Mouse (Mus musculus) left cerebral cortex, postnatal 14 days (tissue): Measurements from ENCODE around the gene Cyp2d22. TPM values are rescaled to one million over a fixed set of nuclear protein-coding genes. Genes with fewer than 3 reads are reported as not detected.
"Not testable (repeated sequence)": the region's sequence is repeated elsewhere in the genome, so short reads cannot be mapped to it uniquely, and the experiment has no call there.

Experiments used
- DNase-seq, 2 experiments: peaks; one replicate each; pipeline ENCODE4 v3.0.0; 2021 to 2022; ENCODE audit warnings: low spot score in 2 of 2, mixed read lengths in 1 of 2
- intact Hi-C: fragments of 180-260 bp; cut with DNase I; formaldehyde crosslinking; loops from one replicate; pipeline ENCODE4 v1.15.1; 2025
- total RNA-seq, 2 experiments: library from RNA; stranded (reverse); gene quantifications; 2 replicates each; pipeline ENCODE4 v1.2.3; 2021

The Cyp2d22 gene
- total RNA-seq, 2 experiments from 2014 or later = 20.9 to 21.9 TPM

DNA sequence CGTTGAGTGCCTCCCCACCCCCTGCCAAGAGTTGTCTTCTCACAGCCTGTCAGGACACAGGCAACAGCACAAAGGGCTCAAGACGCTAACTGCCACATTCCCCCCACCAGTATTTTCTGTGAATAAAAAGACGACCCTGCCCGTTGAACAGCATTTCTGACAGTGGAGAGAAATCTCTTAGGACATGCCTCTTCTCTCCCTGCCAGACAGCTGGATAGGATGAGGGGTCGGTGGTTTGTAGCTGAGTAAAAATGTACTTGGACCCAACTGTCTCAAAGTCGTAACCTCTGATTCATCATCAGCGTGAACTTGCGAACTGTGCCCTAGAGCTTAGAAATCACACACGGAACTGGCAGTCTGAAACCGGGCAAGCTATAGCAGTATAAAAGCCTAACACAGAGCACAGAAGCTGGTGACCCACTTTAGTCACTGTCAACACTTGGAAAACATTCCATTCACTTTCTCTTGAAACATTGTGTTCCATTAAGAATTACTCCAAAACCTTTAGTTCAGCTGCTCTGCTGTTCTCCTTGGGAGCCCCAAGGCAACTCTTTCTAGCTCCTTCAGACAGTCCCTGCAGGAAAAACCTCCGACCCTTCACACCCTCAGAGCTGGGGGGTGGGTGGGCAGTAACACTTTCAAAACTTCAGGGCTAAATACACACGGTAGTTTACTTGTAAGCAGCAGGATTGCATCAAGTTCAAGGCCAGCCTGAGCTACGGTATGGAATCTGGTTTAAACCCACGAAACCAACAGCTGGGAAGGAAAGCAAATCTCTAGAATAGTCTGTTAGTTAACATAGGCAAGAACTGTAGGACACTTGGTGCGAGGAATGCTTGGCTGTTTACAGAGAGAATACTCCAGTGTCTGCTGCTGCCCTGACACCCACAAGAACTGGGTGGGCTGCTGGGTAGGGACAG is 1.5 kb downstream of the Cyp2d22 start:
- DNase-seq = peak in 1 of 2 experiments; percentile 42
- intact Hi-C loops = loop anchor here (5.0 kb wide), 1 partner anchor 39 kb away; no protein-coding TSS in a partner anchor

DNA sequence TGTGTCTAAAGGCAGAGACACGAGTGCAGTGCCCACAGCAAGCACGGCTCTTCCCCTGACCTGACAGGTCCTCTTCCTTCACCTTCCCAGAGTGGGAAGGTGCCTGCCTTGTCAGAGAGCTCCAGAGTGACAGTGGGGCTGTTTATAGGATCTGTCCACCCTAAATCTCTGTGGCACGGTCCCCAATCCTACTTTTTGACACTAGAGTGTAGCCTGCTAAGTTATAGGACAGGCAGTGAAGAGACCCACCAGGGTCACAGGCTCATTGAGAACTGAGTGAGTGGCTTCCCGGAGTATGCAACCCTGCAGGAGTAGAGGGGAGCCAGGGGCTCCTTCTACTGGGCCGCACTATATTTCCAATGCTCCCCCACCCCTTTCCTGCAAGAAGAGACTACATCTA is 2.4 kb downstream of the Cyp2d22 start:
- intact Hi-C loops = loop anchor here (5.0 kb wide), 1 partner anchor 40 kb away; no protein-coding TSS in a partner anchor
- DNase-seq = no peak

DNA sequence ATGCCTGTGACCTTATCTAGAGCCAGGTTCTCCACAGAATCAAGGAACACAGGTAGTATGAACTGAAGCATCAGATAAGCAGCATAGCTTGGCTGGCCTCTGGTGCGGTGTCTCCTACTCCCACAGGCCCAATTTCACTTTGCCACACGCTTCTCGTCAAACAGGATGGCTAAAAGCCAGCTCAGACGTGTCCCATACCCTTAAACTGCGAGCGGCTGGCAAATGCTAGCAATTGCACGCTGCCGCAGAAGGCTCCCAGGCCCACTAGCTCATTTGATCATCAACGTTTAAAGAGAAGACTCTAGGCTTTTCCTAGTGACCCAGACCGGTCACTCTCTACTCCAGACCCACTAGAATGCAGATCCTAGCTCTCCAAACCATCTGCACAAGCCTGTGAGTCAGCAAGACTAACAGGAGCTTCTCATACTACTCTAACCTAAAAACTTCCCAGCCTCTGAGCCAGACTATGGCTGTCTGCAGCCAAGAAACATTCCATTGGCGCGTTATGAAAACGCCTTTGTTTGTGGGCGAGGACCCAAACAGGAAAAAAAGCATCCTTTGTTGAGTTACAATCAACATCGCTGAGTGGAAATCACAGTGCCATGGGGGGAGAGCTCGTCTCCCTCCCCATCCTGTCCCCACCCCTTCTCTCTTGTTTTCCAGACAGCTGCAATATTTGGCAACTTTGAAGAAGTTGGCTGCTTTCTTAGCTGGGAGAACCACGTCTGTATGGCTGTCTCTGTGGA is 3.5 kb downstream of the Cyp2d22 start:
- intact Hi-C loops = loop anchor here (5.0 kb wide), 1 partner anchor 41 kb away; no protein-coding TSS in a partner anchor
- peak; percentile 41 to 80 for DNase-seq

DNA sequence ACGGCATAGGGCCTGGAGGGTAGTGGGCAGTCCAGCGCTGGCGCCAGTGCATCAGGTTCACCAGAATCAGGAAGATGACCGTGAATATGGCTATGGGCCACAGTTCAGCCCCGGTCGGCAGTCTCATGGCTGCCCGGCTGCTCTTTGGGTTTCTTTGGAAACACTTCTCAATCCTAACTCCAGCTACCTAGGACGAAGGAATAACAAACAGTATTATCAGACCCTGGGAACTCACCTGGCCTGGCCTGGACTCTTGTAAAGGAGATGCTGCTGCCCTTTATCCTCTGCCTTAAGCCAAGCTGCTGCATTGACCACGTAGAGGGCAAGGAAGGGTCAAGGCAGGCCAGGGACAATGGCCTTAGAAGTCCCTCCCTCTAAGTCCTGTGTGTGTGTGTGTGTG is 4.2 kb downstream of the Cyp2d22 start:
- DNase-seq = no peak
- intact Hi-C loops = loop anchor here (5.0 kb wide), 1 partner anchor 41 kb away; no protein-coding TSS in a partner anchor

DNA sequence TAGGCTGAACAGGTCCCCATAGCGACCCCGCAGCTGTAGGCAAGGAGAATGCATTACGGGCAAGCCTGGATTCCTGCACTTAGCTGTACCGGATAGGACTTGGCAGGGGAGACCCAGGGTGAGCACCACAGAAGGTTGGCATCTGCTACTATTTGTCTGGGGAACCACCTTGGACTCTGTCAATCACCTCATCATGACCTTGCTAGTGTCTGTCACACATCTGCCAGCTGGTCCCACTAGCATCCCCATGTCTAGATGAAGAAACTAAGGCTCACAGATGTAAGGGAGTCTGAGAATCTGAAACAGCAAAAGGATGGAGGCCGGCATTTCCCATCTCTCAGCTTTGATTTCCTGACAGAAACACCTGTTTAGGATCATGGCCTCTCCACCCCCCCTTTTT is 5.6 kb downstream of the Cyp2d22 start:
- no peak for DNase-seq
- intact Hi-C loops = no loop called here

DNA sequence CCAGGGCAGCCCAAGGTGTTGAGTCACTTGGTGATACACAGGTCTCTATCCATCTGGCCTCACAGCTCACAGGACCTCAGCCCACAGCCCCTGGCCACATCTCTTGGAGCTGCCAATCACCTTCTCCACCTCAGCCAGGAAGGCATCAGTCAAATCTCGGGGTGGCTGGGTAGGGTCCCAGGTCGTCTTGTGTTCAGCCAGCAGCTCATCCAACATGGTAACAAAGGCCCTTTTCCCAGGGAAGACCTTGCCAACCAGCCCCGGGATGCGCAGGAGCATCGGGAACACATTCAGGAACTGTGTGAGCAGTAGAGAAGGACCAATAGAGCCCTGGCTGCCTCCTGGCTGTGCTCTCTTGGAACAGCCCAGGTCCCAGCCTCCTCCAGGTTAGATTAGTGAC is 7.1 kb downstream of the Cyp2d22 start:
- DNase-seq = no peak
- intact Hi-C loops = no loop called here

DNA sequence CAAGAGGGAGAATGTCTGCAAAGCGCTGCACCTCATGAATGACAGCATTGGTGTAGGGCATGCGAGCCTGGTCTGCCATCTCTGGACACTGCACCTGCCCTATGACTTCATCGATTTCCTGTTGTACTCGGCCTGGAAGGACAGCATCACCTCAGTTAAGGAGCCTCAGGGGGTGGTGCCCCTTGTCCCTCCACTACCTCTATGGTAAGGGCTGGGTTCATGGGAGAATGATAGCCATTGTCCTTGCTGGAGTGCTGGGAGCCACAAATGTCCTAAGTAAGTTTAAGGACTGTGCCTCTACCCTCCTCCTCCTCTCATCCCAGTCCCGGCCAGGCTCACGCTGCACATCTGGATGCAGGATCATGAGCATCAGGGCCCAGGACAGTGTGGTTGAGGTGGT is 7.6 kb downstream of the Cyp2d22 start:
- DNase-seq = no peak
- intact Hi-C loops = no loop called here

DNA sequence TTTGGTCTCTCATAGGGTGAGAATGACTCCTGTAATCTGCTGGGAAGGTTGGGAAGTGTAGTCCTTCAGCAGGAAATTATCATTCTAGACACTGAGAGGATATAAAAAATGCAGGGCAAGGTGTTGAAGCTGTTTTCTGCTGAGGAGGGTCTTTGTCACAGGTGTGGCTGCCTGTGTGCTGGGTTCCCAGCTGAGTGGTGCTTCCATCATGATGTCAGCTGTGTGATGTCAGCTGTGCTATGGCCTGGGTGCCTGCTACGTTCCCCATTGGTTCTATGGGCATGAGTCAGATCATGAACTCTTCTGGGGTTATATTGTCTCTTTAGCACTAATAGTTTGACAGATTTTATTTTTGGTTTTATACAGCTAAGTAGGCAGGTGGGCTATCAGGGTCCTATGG is 11.2 kb downstream of the Cyp2d22 start:
- no peak for DNase-seq

DNA sequence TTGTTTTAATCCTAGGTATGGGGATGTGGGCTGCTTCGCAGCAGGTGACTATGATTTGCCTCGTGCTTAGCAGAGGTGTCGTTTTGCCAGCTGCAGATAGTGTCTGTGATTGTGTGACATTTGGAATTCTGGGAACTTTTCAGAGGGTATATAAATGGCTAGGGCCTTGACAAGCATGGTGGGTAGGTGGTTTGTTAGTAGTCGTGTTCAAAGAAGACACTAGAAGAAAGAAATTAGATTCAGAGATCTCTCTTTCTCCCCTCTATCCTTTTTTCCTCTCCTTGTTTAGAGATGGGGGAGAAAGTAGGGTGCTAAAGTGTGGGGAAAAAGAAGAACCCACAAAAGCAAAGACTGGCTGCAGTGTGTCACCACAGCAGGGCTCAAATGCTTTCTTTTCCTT is 11.9 kb downstream of the Cyp2d22 start:
- intact Hi-C loops = no loop called here
- DNase-seq = no peak

More for the DNA sequence above, 11.2 kb downstream of the Cyp2d22 start:
- intact Hi-C loops = no loop called here

DNA sequence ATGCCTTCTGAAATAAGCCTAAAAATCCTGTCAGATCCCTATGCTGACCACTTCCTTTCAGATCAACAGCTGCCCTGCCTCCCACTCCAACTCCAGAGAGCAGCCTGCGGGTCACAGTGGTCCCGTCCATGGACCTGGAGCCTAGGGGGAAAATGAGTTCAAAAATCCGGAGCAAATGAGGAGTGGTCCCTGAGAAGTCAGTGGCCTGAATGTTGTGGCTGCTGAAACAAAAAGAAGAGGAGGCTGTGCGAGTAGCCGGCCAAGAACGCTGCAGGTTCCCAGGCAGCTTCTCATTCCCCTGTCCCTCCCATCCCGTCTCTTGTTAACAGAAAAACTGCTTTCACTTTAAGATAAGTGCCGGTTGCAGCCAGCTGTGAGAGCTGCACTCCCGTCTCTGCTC is 15.5 kb downstream of the Cyp2d22 start:
- intact Hi-C loops, DNase-seq: not testable (repeated sequence)

DNA sequence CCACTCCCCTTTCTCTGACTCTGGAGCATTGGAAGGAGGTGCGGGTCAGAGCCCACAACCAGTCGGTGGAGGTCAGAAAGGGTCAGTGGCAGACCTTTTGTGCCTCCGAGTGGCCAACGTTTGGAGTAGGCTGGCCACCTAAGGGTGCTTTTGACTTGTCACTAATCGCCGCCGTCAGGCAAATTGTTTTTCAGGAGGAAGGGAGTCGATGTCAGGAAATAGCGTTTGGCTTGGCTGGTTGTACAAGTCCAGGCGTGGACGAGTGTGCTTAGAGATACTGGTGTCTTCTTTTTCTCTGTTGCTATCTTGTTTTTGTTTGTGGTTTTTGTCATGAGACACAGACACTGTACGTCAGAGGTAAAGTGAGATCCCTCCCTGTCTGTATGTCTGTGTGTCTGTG is 16.3 kb downstream of the Cyp2d22 start:
- DNase-seq, intact Hi-C loops: not testable (repeated sequence)

DNA sequence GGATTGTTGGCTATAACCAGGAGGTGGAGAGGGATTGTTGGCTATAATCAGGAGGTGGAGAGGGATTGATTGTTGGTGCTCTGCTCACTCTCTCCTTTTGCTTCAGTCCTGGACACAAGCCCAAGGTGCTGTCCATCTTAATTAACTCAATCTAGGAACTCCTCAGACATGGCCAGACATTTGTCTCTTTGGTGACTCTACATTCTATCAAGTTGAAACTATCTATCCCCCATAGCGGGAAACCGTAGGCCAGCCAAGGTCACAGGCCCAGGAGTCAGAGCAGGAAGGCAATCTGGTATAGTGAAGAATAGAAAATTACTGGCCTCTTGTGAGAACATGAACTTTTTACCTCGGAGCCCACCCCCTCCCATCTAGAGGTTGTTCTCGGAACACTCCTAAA is 17.8 kb downstream of the Cyp2d22 start:
- intact Hi-C loops = no loop called here
- no peak for DNase-seq

DNA sequence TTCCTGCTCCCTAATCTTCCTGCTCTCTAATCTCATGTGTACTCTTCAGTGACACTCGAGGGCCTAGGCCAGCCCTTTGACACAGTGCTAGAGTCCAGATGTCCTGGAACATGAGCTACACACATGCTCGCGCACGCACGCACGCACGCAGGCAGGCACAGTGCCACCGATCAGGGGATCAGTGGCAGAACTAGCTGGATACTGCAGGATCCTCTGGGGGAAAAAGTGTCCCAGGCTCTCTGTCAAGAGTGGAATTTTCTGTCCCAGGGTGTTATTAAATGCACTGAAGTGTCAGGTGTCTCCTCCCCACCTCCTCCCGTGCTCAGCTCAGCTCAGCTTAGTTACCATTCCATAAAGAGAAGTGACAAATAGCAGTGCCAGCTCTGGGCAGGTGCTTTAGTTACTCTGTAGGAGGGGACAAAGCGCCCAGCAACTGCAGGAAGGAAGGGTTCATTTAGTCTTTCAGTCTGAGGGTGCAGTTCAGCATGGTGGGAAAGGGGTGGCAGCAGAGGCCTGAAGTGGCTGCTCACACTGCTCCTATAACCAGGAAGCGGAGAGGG is 18.5 kb downstream of the Cyp2d22 start:
- intact Hi-C loops = no loop called here
- no peak for DNase-seq

DNA sequence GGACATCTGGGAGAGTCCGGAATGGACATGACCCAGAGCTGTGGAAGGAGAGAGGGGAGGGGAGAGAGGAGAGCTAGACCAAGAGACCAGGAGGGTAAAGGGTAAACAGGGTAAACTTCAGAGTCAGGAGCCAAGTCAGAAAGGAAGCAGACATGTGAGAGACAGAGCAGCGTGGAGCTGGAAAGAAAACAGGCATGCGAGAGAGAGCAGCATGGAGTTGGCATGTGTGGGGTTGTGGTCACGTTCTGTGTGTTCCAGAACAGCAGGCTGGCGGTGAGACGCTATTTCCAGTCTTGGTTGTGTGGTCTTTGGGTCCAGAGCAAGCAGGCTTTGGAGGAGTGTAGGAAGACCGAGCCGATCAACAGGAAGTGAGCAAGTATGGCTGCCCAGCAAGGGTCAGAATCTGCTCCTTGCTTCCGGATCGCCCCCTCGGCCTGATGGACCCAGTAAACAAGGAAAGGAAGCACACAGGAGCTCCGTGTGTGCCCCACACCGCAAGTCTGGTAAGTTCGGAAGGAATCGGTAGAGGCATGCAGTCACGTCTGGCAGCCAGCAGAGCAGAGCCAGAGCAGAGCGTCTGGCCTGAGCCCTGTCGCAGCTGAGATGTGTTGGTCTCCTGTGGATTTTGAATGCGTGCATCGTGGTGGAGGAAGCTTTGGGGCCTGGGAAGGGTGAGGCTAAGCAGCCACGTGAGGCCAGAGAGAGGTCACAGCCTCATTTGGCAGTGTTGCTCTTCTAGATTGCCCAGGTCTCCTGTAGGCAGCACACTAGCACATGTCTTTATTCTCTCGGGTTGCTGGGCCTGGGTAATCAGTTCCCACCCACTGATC is 21.4 kb downstream of the Cyp2d22 start:
- DNase-seq = no peak
- intact Hi-C loops = no loop called here

DNA sequence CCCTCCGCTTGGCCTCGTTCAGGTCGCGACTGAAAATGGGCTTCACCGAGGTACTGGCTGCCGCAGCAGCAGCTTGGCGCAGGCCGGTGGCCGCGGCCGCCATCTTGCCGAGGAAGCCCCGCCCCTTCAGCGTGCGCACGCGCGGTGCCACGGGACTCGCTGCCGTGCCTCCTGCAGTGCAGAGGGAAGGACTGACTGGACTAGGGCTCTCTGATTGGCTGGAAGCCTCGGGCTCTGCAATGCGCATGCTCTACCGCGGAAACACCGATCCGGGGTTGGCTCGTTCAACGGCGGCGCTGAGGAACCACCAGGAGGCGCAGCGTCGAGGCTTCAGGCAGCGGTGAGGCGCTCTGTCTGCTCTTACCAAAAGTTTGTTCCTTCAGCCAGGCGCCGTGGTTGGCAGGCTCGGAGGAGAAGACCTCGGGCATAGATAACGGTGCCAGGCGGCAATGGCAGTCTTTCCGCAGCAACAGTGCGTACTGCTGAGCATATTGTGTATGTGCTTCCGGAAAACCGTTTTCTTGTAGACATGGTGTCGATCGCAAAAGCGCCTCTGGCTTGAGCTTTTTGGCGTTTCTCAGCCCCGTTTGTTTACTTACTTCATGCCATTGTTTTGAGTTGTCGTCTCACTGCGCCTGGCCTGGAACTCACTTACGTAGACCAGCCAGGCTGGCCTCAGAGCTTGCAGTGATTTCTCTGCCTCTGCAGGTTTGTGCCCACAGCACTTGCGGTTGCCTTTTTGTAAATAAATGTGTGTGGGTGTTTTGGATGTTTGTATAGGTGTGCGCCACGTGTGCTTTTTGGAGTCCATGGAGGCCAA is 25.7 kb downstream of the Cyp2d22 start, which contains the start of gene Ndufa6:
Gene Ndufa6 (minus strand): TSS at position 197 of the 820 bp plus-strand sequence.
- intact Hi-C loops = loop anchor here (1.0 kb wide), 1 partner anchor 63 kb away; no protein-coding TSS in a partner anchor

DNA sequence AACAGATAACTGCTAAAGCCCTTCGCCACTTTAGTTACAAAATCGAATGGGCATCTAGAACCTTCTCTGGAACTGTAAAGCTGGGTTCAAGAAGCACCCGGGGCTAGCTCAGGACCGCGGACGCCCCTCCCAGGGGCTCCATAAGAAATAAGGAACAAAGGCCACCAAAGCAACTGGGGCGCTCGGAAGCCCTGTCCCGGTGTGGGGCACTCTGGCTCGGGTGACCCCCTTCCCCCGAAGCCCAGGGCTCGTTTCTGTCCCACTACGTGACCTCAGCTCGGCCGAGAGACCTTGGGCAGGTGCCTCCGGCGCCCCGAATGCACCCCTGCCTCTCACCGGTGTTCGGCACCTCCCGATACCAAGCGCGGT is 26.3 kb downstream of the Cyp2d22 start:
- intact Hi-C loops = loop anchor here (1.0 kb wide), 1 partner anchor 64 kb away; no protein-coding TSS in a partner anchor
- DNase-seq = no peak

More for the DNA sequence above, 25.7 kb downstream of the Cyp2d22 start, which contains the start of gene Ndufa6:
- DNase-seq = peak; percentile 98

DNA sequence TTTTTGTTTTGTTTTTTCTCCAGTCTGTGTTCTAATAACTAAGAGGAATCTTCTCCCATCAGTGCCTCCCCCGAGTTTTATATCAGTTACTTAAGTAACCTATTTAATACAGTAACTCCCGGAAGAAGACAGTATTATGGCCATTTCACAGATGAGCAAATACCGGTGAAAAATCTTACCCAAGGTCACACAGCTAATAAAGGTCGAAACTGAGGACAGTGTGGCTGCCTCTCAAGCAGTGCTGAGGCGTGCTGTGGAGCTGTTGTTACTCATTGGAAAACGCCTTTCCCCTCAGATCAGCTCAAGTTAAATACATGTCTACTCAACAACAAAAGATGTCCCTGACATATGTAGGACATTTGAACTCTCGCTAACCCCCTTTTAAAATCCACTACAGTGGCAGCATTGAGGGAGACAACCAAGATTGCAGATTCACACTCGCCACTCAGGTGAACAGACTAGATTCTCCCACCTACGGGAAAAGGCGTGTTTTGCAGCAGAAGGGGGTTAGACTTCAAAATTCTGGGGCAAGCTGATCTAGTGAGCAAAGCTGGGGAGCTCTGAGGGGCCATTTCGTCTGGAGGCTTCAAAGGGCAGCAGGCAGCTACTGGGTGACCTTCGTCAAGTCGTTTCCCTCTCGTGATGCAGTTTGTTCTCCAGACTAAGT is 26.8 kb downstream of the Cyp2d22 start:
- no peak for DNase-seq
- intact Hi-C loops = no loop called here

DNA sequence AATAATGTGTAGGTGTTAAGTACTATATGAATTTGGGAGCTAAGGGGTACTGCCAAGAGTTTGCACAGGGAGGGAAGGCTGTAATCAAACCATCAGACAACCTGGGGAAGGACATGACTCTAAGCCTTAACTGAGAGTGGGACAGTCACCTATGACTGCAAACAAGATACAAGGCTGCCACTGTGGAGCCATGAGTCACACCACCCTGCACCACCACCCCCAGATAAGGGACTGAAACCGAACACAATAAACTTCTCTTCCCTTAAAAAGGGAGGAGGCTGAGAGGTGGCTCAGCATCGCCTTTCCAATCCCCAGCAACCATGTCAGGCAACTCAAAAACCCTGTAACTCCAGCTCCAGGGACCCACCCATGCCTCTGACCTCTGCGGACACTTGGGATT is 28.6 kb downstream of the Cyp2d22 start:
- intact Hi-C loops = no loop called here
- no peak for DNase-seq
